Mouse (Mus musculus): Measurements from ENCODE around the gene Ms4a6c. TPM values are rescaled to one million over a fixed set of nuclear protein-coding genes. Genes with fewer than 3 reads are reported as not detected.

The Ms4a6c gene
- total RNA-seq (2023) = 100 to 1,000 TPM; 684 to 762 TPM

DNA sequence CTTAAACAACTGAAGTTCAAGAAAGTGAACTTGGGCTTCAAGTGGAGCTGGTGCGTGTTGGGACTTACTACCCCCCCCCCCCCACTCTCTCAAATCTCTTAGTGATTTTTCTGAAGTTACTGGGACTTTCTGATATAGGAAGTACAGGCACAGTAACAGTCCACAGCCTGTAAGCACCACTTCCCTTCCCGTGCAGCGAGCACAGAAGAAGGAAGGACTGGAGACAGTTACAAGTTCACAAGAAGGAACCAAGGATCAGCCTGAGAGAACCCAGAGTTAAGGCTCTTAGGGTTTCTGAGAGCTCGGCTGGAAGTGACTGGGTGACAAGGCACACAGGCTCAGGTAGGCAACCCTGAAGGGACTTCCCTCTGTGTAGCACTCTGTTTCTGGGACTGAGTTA, at the start of gene Ms4a6c:
TSS of gene Ms4a6c (plus strand) at position 152 of the 400 bp plus-strand sequence.

DNA sequence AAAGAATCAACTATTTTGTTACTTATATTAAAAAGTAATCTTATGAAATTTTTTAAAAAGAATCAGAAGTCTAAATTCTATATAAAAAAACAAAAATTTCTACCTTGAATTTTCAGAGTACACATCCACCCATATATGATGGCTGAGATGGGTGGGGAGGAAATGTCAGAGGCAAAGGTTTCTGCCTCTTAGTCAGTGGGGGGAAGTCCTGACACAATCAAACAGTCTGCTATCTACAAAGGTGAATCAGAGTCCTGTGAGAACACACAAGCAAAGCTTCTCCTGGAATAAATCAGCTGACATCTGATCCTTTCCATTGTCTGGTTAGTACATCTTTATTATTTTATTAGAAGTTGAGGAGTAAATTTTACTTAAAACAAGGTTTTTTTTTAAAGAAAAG, 25.8 kb upstream of the Ms4a6c start, which contains the start of gene Ms4a4b:
TSS of gene Ms4a4b (plus strand) at position 216 of the 400 bp plus-strand sequence.

GRCm38 (mm10) chr19:11485746-11486145, 16.6 kb downstream of the Ms4a6c start, which contains the start of gene Gm8369:
Gene Gm8369, plus strand, starts transcription at chr19:11485938.

DNA sequence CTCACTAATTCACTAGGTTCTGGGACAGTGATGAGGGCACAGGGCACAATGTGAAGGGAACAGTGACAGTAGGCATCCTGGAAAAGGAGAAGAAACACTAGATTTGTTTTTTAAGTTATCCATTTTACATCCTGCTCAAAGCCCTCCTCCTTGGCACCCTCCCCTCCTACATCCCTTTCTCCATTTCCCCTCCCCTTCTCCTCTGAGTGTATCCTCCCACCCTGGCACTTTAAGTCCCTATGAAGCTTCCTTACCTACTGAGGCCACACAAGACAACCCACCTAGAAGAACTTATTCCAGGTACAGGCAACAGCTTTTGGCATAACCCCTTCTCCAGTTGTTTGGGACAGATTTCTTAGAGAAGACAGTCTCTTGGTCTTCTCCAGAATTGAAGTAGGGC, 47.1 kb downstream of the Ms4a6c start, which contains the start of gene Ms4a6b:
TSS of gene Ms4a6b (plus strand) at position 267 of the 400 bp plus-strand sequence.

Other genes starting within 250 kb of the Ms4a6c start
- not detected for gene Ms4a12, start 236.9 kb upstream of the Ms4a6c start, total RNA-seq (2023)
- gene Ms4a1, start 203.1 kb upstream of the Ms4a6c start, total RNA-seq (2023) = 1 to 10 TPM in 1 of 2 experiments, under 1 TPM in 1; 0.61 to 2.6 TPM
- gene Ms4a5, start 185.5 kb upstream of the Ms4a6c start, total RNA-seq (2023) = not detected
- under 1 TPM; 0.42 to 0.49 TPM for gene Ms4a14, start 154.9 kb upstream of the Ms4a6c start, total RNA-seq (2023)
- gene Ms4a7, start 133.2 kb upstream of the Ms4a6c start, total RNA-seq (2023) = 1 to 10 TPM; 7.7 to 8.6 TPM
- gene Ms4a4a, start 93.8 kb upstream of the Ms4a6c start, total RNA-seq (2023) = 100 to 1,000 TPM; 115 to 190 TPM
- 100 to 1,000 TPM; 107 to 165 TPM for gene Ms4a4c, start 64.6 kb upstream of the Ms4a6c start, total RNA-seq (2023)
- gene Ms4a4b, start 25.8 kb upstream of the Ms4a6c start, total RNA-seq (2023) = 10 to 100 TPM; 15.5 to 22.1 TPM
- gene Gm8369, start 16.6 kb downstream of the Ms4a6c start, total RNA-seq (2023) = 10 to 100 TPM in 1 of 2 experiments, 1 to 10 TPM in 1; 6.4 to 11.0 TPM
- gene Ms4a6b, start 47.1 kb downstream of the Ms4a6c start, total RNA-seq (2023) = 100 to 1,000 TPM; 117 to 227 TPM
- gene Ms4a4d, start 67.4 kb downstream of the Ms4a6c start, total RNA-seq (2023) = not detected
- 10 to 100 TPM; 65.5 to 88.8 TPM for gene Ms4a6d, start 135.5 kb downstream of the Ms4a6c start, total RNA-seq (2023)
- not detected for gene Ms4a2, start 154.4 kb downstream of the Ms4a6c start, total RNA-seq (2023)
- gene Ms4a3, start 171.5 kb downstream of the Ms4a6c start, total RNA-seq (2023) = not detected
- gene Oosp2, start 191.2 kb downstream of the Ms4a6c start, total RNA-seq (2023) = not detected
- not detected for gene Oosp1, start 221.8 kb downstream of the Ms4a6c start, total RNA-seq (2023)
- not detected for gene Oosp3, start 227.7 kb downstream of the Ms4a6c start, total RNA-seq (2023)